Mouse (Mus musculus): ENCODE data around the gene 9930111J21Rik1. TPM values are rescaled to one million over a fixed set of nuclear protein-coding genes. Genes with fewer than 3 reads are reported as not detected.

9930111J21Rik1 gene
- polyA plus RNA-seq (2012; rRNA removed) = 0.79 and 1.2 TPM in 2 replicates

DNA sequence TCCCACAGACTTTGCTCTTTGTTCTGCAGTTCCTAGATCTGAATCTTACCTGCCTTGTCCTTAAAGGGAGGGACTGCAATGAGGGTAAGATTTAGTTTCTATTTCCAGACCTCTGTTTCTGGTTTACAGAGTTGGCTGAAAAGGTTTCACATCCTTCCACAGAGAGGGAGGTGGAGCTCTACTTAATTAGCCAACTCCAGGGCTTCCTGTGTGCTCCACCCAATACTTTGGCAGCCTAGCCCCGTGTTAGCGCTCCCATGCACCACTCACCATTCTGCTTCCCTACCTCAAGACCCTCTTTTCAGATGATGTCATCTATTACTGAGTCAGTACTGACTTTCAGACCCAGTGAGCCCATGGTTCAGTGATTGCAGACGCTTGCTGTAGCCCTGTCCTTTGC lies at the start of gene 9930111J21Rik1:
TSS of gene 9930111J21Rik1 (minus strand) at position 148 of the 400 bp plus-strand sequence.

DNA sequence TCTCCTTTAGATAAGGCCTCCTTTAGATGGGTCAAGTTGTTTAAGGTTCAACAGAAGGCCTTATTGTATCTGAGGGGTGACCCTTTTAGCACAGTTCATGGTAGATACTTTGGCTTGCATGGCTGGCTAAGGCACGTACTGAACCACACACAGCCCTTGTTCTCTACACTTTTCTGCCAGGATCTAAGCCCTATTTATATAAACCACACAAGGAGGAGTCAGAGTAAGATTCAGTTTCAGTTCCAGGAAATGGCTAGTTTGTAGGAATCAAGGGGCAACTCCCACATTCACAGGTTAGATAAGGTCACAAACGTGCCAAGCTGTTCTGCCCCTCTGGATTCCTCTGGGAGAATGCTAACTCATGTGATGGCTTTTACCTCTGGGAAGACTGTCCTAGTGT lies 14.8 kb upstream of the 9930111J21Rik1 start, which contains the start of gene Tgtp1:
TSS of gene Tgtp1 (minus strand) at position 155 of the 400 bp plus-strand sequence.

DNA sequence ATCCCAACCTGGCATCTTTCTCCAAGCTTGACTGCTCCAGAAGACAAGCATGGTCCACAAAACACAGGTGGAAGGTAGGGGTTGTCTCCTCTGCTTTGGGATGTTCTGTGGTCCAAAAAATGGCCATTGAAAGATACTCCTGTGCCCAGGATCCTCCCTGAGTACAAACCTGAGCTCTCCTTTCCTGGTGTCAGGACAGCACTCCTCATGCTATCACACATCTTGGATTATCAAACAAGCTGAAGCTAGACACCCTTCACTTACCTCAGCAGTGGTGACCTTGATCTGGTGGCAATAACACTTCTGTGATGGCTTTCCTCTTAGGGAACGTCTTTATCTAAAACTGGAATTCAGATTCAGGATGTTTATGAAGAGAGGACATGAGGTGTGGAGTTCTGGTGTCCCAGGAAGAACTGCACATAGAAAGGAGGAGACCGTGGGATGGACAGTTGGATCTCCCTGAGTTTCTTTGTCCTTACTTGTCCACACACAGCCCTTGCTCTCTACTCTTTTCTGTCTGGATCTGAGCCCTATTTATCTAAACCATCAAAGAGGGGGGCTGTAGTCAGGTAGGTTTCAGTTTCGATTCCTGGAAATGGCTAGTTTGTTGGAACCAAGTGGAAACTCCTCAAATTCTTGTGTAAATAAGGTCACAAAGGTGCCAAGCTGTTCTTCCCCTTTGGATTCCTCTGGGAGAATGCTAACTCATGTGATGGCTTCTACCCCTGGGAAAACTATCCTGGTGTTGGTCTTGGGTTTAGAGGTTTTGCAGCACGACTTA lies 12.7 kb upstream of the 9930111J21Rik1 start, which contains the start of gene Gm12185:
TSS of gene Gm12185 (minus strand) at position 487 of the 781 bp plus-strand sequence.

DNA sequence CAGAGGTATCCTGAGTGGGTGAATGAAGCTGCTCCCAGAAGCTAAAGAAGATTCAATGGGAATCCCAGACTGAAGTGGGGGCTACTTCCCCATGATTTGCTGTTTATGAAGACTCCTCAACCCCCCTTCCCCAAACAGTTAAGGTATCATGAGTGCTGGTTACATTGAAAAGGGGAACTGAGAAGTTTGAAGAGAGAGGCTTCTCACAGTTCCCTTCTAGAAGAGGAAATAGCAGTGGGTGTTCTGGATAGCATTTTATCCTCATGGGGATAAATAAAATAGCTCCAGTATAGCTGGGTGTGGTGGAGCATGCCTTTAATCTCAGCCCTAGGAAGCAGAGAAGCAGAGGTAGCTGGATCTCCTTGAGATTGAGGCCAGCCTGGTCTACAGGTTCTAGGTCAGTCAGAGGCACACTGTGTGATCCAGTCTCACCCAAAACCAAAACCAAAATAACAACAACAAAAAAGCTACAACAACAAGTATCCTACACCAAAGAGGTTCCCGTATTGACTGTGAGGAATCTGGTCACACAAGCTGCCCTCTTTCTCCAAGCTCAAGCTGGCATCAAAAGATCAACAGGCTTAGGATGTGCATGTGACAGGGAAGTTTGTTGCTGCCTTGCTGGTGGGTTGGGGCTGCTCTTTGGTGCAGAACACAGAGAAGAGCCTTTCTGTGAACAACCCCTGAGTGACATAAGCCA lies 808 bp downstream of the 9930111J21Rik1 start, which contains the start of gene Olfr56:
TSS of gene Olfr56 (plus strand) at position 650 of the 700 bp plus-strand sequence.

DNA sequence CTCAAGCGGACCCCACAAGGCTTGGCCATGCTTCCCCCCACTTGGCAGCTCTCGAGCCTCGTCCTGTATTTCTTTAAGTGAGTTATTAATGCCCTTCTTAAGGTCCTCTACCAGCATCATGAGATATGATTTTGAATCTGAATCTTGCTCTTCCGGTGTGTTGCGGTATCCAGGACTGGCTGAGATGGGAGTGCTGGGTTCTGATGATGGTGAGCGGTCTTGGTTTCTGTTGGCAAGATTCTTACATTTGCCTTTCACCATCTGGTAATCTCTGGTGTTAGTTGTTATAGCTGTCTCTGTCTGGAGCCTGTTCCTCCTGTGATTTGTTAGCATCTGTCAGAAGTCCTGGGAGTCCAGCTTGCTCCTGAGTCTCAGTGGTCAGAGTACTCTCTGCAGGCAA lies 33.1 kb downstream of the 9930111J21Rik1 start, which contains the start of gene Psme2b:
TSS of gene Psme2b (minus strand) at position 101 of the 400 bp plus-strand sequence.

DNA sequence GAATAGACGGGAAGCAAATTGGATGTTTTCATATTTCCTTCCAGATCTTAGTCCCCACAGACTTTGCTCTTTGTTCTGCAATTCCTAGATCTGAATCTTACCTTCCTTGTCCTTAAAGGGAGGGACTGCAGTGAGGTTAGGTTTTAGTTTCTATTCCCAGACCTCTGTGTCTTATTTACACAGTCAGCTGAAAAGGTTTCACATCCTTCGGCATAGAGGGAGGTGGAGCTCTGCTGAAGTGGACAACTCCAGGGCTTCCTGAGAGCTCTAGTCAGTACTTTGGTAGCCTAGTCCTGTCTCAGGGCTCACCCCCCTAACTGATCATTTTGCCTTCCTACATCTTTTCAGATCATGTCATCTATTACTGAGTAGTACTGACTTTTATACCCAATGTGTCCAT lies 77.2 kb downstream of the 9930111J21Rik1 start, which contains the start of gene Gm5431:
TSS of gene Gm5431 (minus strand) at position 194 of the 400 bp plus-strand sequence.

Other genes with a start within 250 kb of the 9930111J21Rik1 start
- gene Rack1, start 179.1 kb downstream of the 9930111J21Rik1 start, polyA plus RNA-seq (2012; rRNA removed) = 2,419 and 2,722 TPM in 2 replicates
- 34.3 and 35.4 TPM in 2 replicates for gene Trim41, start 162.0 kb downstream of the 9930111J21Rik1 start, polyA plus RNA-seq (2012; rRNA removed)
- gene Trim7, start 153.3 kb downstream of the 9930111J21Rik1 start, polyA plus RNA-seq (2012; rRNA removed) = 8.7 and 9.0 TPM in 2 replicates
- 6.7 and 15.0 TPM in 2 replicates for gene Gm12184, start 152.7 kb downstream of the 9930111J21Rik1 start, polyA plus RNA-seq (2012; rRNA removed)
- gene Irgm1, start 107.7 kb downstream of the 9930111J21Rik1 start, polyA plus RNA-seq (2012; rRNA removed) = 6.3 and 7.0 TPM in 2 replicates
- gene Gm5431, start 77.2 kb downstream of the 9930111J21Rik1 start, polyA plus RNA-seq (2012; rRNA removed) = 0.41 and 0.52 TPM in 2 replicates
- gene Psme2b, start 33.2 kb downstream of the 9930111J21Rik1 start, polyA plus RNA-seq (2012; rRNA removed) = 3.6 and 3.9 TPM in 2 replicates
- not detected in 2 replicates for gene Olfr56, start 509 bp downstream of the 9930111J21Rik1 start, polyA plus RNA-seq (2012; rRNA removed)
- gene Gm12185, start 12.8 kb upstream of the 9930111J21Rik1 start, polyA plus RNA-seq (2012; rRNA removed) = 0.03 and 0.07 TPM in 2 replicates
- gene Tgtp1, start 14.8 kb upstream of the 9930111J21Rik1 start, polyA plus RNA-seq (2012; rRNA removed) = 0.15 and 0.20 TPM in 2 replicates
- gene 9930111J21Rik2, start 71.8 kb upstream of the 9930111J21Rik1 start, polyA plus RNA-seq (2012; rRNA removed) = 0.57 and 0.64 TPM in 2 replicates
- 0.34 and 1.0 TPM in 2 replicates for gene Tgtp2, start 84.8 kb upstream of the 9930111J21Rik1 start, polyA plus RNA-seq (2012; rRNA removed)
- 2.0 and 2.4 TPM in 2 replicates for gene Ifi47, start 97.2 kb upstream of the 9930111J21Rik1 start, polyA plus RNA-seq (2012; rRNA removed)
- 0.15 TPM in 1 of 2 replicates, not detected in the other for gene Olfr1396, start 135.5 kb upstream of the 9930111J21Rik1 start, polyA plus RNA-seq (2012; rRNA removed)
- gene Olfr1395, start 162.9 kb upstream of the 9930111J21Rik1 start, polyA plus RNA-seq (2012; rRNA removed) = not detected in 2 replicates
- gene Olfr1394, start 175.0 kb upstream of the 9930111J21Rik1 start, polyA plus RNA-seq (2012; rRNA removed) = not detected in 2 replicates
- gene Btnl9, start 207.8 kb upstream of the 9930111J21Rik1 start, polyA plus RNA-seq (2012; rRNA removed) = 0.95 and 2.9 TPM in 2 replicates
- 1.7 and 2.2 TPM in 2 replicates for gene Zfp62, start 223.9 kb upstream of the 9930111J21Rik1 start, polyA plus RNA-seq (2012; rRNA removed)